Mouse (Mus musculus): ENCODE measurements around the gene Pmepa1. TPM values are rescaled to one million over a fixed set of nuclear protein-coding genes. Genes with fewer than 3 reads are reported as not detected.

Gene Pmepa1
- polyA plus RNA-seq, 1 experiment from 2014 or later = 2.6 TPM

DNA sequence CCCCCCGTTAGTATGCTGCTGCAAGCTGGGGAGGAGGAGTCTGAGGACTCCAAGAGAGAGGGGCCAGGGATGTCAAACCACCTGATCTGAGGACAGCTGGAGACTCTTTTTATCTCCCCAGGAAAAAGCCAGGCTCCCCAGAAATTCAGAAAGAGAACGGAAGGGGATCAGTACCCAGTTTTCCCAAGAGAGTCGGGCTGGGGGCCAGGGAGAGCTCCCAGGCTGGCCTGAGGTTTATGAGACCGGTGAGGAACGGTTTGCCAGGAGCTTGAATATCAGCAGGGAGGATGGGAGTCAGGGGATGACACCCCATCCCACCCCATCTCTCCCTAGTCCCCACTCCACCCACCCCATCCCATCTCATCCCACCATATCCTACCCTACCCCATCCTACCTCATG is 94.8 kb downstream of the Pmepa1 start:
- no peak overlapping the region for H3K4me3 ChIP-seq (ENCODE audit: low read depth, low read length)
- H3K27me3 ChIP-seq (ENCODE audit: control insufficient read depth, insufficient read depth, low read length) = peaks cover 2% of the 10 kb centered on the region; the same call in 1 of the 2 replicates
- H3K9me3 ChIP-seq (ENCODE audit: control insufficient read depth, low read length) = no peaks in the 10 kb centered on the region
- H3K27ac ChIP-seq (replicated peaks; ENCODE audit: low read depth, low read length) = no peak overlapping the region
- ATAC-seq (ENCODE audit: insufficient number of reproducible peaks, low FRiP score, low TSS enrichment, low read depth) = no peak
- WGBS = 71% methylated on average over 5 of the region's 5 CpGs
- H3K36me3 ChIP-seq (ENCODE audit: control insufficient read depth, insufficient read depth, low read length) = no peaks in the 10 kb centered on the region
- DNase-seq (ENCODE audit: low spot score) = peak; percentile 16
- H3K4me1 ChIP-seq (ENCODE audit: control insufficient read depth, insufficient read depth, low read length) = no peaks in the 10 kb centered on the region
- no peak overlapping the region for H3K4me2 ChIP-seq (ENCODE audit: low read depth, severe bottlenecking)
- no peak overlapping the region for H3K9ac ChIP-seq (ENCODE audit: low read length)

DNA sequence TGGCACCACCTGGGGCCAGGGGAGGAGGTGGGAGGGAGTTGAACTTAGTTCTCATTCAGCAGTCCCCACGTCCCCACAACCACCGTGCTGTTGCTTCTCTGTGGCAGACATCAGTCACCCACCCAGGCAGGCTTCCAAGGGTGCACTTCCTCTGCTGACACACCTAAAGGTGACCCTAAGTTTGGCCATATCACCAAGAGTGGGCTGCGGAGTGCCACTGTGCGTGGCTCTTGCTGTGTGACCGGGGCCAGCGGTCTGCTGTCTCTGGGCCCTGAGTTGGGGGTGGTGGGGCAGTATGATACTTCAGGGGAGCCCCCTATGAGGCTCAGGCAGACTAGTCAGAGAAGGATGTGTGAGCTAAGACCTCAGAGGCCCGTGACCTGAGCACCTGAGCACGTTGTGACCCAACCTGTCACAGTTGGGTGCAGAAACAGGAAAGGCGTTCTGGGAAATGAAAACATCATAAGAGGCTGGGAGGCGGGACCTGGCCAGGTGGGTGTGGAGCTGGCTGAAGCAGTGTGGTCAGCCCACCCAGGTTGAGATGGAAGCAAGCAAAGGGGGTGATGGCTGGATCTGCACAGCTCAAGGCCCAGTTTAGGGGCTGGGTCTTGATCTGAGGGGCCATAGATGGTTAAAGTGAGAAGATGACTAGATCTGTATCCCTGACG is 95.5 kb downstream of the Pmepa1 start:
- peak; percentile 21 for DNase-seq (ENCODE audit: low spot score)
- H3K27ac ChIP-seq (replicated peaks; ENCODE audit: low read depth, low read length) = no peak overlapping the region
- no peaks in the 10 kb centered on the region for H3K4me1 ChIP-seq (ENCODE audit: control insufficient read depth, insufficient read depth, low read length)
- H3K4me2 ChIP-seq (ENCODE audit: low read depth, severe bottlenecking) = no peak overlapping the region
- ATAC-seq (ENCODE audit: insufficient number of reproducible peaks, low FRiP score, low TSS enrichment, low read depth) = no peak
- H3K4me3 ChIP-seq (ENCODE audit: low read depth, low read length) = no peak overlapping the region
- H3K9ac ChIP-seq (ENCODE audit: low read length) = no peak overlapping the region
- 80% methylated on average over 11 of the region's 11 CpGs for WGBS
- peaks cover 2% of the 10 kb centered on the region; the same call in 1 of the 2 replicates for H3K27me3 ChIP-seq (ENCODE audit: control insufficient read depth, insufficient read depth, low read length)
- no peaks in the 10 kb centered on the region for H3K9me3 ChIP-seq (ENCODE audit: control insufficient read depth, low read length)
- H3K36me3 ChIP-seq (ENCODE audit: control insufficient read depth, insufficient read depth, low read length) = no peaks in the 10 kb centered on the region

DNA sequence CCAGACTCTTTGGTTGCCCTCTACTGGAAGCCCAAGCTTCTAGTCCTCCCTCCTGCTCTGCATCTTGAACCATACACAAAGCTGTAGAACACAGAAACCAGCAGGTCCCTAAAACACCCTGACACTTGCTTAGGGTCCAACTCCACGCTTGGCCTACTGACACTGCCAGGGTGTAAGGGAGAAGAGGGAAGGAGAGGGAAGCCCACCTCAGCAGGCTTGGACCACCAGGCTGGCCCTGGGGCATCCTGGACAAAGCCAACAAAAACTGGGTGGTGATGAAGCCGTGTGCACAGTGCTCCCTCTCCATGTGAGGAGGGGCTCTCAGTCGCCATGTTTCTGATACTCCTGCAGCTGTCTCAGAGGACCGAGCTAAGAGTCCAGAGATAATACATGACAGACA is 96.3 kb downstream of the Pmepa1 start:
- no peaks in the 10 kb centered on the region for H3K4me1 ChIP-seq (ENCODE audit: control insufficient read depth, insufficient read depth, low read length)
- ATAC-seq (ENCODE audit: insufficient number of reproducible peaks, low FRiP score, low TSS enrichment, low read depth) = no peak
- no peak for DNase-seq (ENCODE audit: low spot score)
- H3K36me3 ChIP-seq (ENCODE audit: control insufficient read depth, insufficient read depth, low read length) = no peaks in the 10 kb centered on the region
- no peaks in the 10 kb centered on the region for H3K9me3 ChIP-seq (ENCODE audit: control insufficient read depth, low read length)
- no peak overlapping the region for H3K4me3 ChIP-seq (ENCODE audit: low read depth, low read length)
- H3K27me3 ChIP-seq (ENCODE audit: control insufficient read depth, insufficient read depth, low read length) = peaks cover 2% of the 10 kb centered on the region; the same call in 1 of the 2 replicates
- no peak overlapping the region for H3K4me2 ChIP-seq (ENCODE audit: low read depth, severe bottlenecking)
- 66% methylated on average over 4 of the region's 4 CpGs for WGBS
- H3K9ac ChIP-seq (ENCODE audit: low read length) = no peak overlapping the region
- no peak overlapping the region for H3K27ac ChIP-seq (replicated peaks; ENCODE audit: low read depth, low read length)

DNA sequence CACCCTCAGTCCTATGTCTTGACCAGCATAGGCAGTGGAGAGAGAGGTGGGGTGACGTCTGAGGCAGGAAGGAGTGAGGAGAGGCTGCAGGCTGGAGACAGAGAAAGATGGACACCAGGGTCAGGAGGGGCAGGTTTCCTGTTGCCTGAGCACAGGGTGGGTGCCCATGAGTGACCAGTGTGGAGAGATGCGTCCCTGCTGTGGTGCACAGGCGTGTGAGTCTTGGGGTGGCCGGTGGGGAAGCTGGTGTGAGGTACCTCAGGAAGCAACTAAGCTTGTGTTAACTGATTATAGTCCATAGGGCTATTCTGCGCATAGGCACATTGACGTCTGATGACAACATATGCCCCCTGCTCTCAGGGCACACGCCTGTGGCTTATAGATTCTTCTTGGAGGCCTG is 97.3 kb downstream of the Pmepa1 start:
- H3K4me2 ChIP-seq (ENCODE audit: low read depth, severe bottlenecking) = no peak overlapping the region
- H3K4me3 ChIP-seq (ENCODE audit: low read depth, low read length) = no peak overlapping the region
- 81% methylated on average over 7 of the region's 7 CpGs for WGBS
- ATAC-seq (ENCODE audit: insufficient number of reproducible peaks, low FRiP score, low TSS enrichment, low read depth) (no peak), DNase-seq (ENCODE audit: low spot score) (peak; percentile 19)
- H3K27me3 ChIP-seq (ENCODE audit: control insufficient read depth, insufficient read depth, low read length) = no peaks in the 10 kb centered on the region; the same call in 1 of the 2 replicates
- H3K27ac ChIP-seq (replicated peaks; ENCODE audit: low read depth, low read length) = no peak overlapping the region
- H3K9ac ChIP-seq (ENCODE audit: low read length) = no peak overlapping the region
- H3K36me3 ChIP-seq (ENCODE audit: control insufficient read depth, insufficient read depth, low read length) = no peaks in the 10 kb centered on the region
- no peaks in the 10 kb centered on the region; the same call in 1 of the 2 replicates for H3K4me1 ChIP-seq (ENCODE audit: control insufficient read depth, insufficient read depth, low read length)
- no peaks in the 10 kb centered on the region for H3K9me3 ChIP-seq (ENCODE audit: control insufficient read depth, low read length)

DNA sequence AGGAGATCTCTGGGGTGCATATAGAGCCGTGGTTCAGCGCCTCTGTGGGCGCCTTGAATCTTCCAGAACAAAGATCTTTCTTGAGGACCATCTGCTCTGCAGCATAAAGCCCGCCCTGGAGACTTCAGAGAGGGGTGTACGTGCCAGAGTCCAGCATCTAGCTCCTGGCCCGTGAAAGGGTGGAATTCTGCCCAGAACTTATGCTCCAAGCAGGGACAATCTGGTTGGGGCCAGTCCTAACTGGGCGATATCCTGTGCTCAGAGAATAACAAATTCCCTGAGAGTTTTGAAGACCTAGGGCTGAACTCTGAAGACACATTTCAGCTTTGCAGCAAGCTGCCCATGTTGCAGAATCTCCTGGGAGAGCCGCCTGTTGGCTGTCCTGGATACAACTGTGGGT is 98.4 kb downstream of the Pmepa1 start:
- ATAC-seq (ENCODE audit: insufficient number of reproducible peaks, low FRiP score, low TSS enrichment, low read depth) (no peak), DNase-seq (ENCODE audit: low spot score) (peak; percentile 16)
- H3K9me3 ChIP-seq (ENCODE audit: control insufficient read depth, low read length) = no peaks in the 10 kb centered on the region
- H3K4me3 ChIP-seq (ENCODE audit: low read depth, low read length) = no peak overlapping the region
- no peak overlapping the region for H3K4me2 ChIP-seq (ENCODE audit: low read depth, severe bottlenecking)
- no peak overlapping the region for H3K27ac ChIP-seq (replicated peaks; ENCODE audit: low read depth, low read length)
- H3K36me3 ChIP-seq (ENCODE audit: control insufficient read depth, insufficient read depth, low read length) = no peaks in the 10 kb centered on the region
- H3K4me1 ChIP-seq (ENCODE audit: control insufficient read depth, insufficient read depth, low read length) = peaks cover 5% of the 10 kb centered on the region
- H3K9ac ChIP-seq (ENCODE audit: low read length) = no peak overlapping the region
- 89% methylated on average over 8 of the region's 8 CpGs for WGBS
- no peaks in the 10 kb centered on the region; the same call in 1 of the 2 replicates for H3K27me3 ChIP-seq (ENCODE audit: control insufficient read depth, insufficient read depth, low read length)

DNA sequence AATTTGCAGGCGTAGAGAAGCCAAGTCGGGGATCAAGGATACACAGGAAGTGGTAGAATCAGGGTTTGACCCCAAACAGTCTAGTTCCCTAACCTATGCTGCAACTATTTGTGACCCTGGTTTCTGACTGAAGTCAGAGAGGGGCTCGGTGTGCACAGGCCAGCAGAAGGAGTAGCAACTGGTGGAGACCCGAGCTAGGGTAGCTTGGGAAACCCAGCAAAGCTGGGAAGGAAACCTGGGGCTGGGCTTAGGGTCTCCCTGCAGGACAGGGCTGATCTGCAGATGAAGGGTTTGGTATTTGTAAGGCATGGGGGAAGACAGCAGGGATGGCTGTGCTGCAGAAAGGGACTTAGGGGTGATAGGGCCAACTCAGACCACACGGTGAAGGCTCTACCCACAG is 98.9 kb downstream of the Pmepa1 start:
- 75% methylated on average over 5 of the region's 5 CpGs for WGBS
- ATAC-seq (ENCODE audit: insufficient number of reproducible peaks, low FRiP score, low TSS enrichment, low read depth) (no peak), DNase-seq (ENCODE audit: low spot score) (peak; percentile 18)
- no peak overlapping the region for H3K4me2 ChIP-seq (ENCODE audit: low read depth, severe bottlenecking)
- no peak overlapping the region for H3K27ac ChIP-seq (replicated peaks; ENCODE audit: low read depth, low read length)
- no peaks in the 10 kb centered on the region; the same call in 1 of the 2 replicates for H3K27me3 ChIP-seq (ENCODE audit: control insufficient read depth, insufficient read depth, low read length)
- H3K9me3 ChIP-seq (ENCODE audit: control insufficient read depth, low read length) = no peaks in the 10 kb centered on the region
- H3K4me1 ChIP-seq (ENCODE audit: control insufficient read depth, insufficient read depth, low read length) = peaks cover 10% of the 10 kb centered on the region
- no peak overlapping the region for H3K4me3 ChIP-seq (ENCODE audit: low read depth, low read length)
- no peaks in the 10 kb centered on the region for H3K36me3 ChIP-seq (ENCODE audit: control insufficient read depth, insufficient read depth, low read length)
- H3K9ac ChIP-seq (ENCODE audit: low read length) = no peak overlapping the region

DNA sequence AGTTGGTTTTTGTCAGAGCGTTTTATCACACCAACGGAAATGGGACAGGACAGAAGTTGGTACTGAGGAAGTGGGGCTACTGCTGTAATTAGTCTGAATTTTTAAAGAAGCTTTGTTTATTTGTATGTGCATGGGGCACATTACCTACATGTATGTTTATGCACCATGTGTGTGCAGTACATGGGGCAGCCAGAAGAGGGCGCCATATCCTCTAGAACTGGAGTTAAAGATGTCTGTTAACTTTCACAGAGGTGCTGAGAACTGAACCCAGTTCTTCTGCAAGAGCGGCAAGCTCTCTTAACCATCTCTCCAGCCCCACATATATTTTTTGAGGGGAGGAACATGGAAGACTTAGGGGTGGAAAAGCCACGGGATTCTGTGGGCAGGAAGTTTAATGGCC is 100.6 kb downstream of the Pmepa1 start:
- Histone ChIP-seq H3K9me3 (ENCODE audit: control insufficient read depth, low read length) (no peaks in the 10 kb centered on the region), H3K4me1 (ENCODE audit: control insufficient read depth, insufficient read depth, low read length) (peaks cover 28% of the 10 kb centered on the region), H3K4me3 (ENCODE audit: low read depth, low read length) (no peak overlapping the region), H3K36me3 (ENCODE audit: control insufficient read depth, insufficient read depth, low read length) (no peaks in the 10 kb centered on the region), H3K9ac (ENCODE audit: low read length) (no peak overlapping the region), H3K27ac (replicated peaks; ENCODE audit: low read depth, low read length) (no peak overlapping the region), H3K4me2 (ENCODE audit: low read depth, severe bottlenecking) (no peak overlapping the region), H3K27me3 (ENCODE audit: control insufficient read depth, insufficient read depth, low read length) (no peaks in the 10 kb centered on the region; the same call in 1 of the 2 replicates)
- 89% methylated on average over 5 of the region's 5 CpGs for WGBS
- ATAC-seq (ENCODE audit: insufficient number of reproducible peaks, low FRiP score, low TSS enrichment, low read depth) (no peak), DNase-seq (ENCODE audit: low spot score) (peak; percentile 20)

DNA sequence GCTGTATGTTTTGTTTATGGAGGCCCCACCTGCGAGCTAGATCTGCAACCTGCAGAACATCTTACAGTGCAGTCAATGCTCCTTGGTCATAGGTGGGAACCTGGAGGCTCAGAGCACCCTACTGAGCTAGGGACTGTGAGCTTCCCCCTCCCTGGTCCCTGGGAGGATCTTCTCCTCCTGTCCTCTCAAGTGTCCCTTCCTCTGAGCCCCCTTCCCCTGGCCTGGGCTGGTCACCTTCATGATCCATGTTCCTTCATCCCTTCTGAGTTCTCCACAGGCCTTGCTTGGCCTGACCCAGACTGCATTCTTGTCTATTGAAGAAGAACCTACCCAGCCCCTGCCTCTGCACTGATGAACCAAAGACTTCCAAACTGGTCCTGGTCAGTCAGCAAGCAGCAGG is 101.8 kb downstream of the Pmepa1 start:
- peak; percentile 19 for DNase-seq (ENCODE audit: low spot score)
- ATAC-seq (ENCODE audit: insufficient number of reproducible peaks, low FRiP score, low TSS enrichment, low read depth) = no peak
- Histone ChIP-seq H3K27ac (replicated peaks; ENCODE audit: low read depth, low read length) (peak overlapping the region; percentile 88), H3K36me3 (ENCODE audit: control insufficient read depth, insufficient read depth, low read length) (no peaks in the 10 kb centered on the region), H3K4me2 (ENCODE audit: low read depth, severe bottlenecking) (peak overlapping the region; percentile 34; the same call in 1 of the 2 replicates), H3K9me3 (ENCODE audit: control insufficient read depth, low read length) (no peaks in the 10 kb centered on the region), H3K4me1 (ENCODE audit: control insufficient read depth, insufficient read depth, low read length) (peaks cover 28% of the 10 kb centered on the region), H3K27me3 (ENCODE audit: control insufficient read depth, insufficient read depth, low read length) (no peaks in the 10 kb centered on the region; the same call in 1 of the 2 replicates), H3K9ac (ENCODE audit: low read length) (no peak overlapping the region), H3K4me3 (ENCODE audit: low read depth, low read length) (no peak overlapping the region)
- WGBS = 47% methylated on average over 1 of the region's 1 CpGs

Data from limb, embryonic 11.5 days (tissue).